Mouse (Mus musculus) liver, embryonic 14.5 days (tissue): ENCODE measurements at regions not wholly inside any gene's neighbourhood (a gene's known extent, or its start where the extent isn't known, plus 50 kb on each side); places are given as distances from the start of the nearest gene placed in this dataset.

ENCODE experiments used
- ATAC-seq: fragments of 200-750 bp; cut with Nextera tagmentation; 2 replicates; pipeline ENCODE4 v1.8.0; 2017; ENCODE audit warnings: moderate number of reproducible peaks, mild to moderate bottlenecking, moderate library complexity; ENCODE audit not compliant: insufficient read depth
- DNase-seq, 3 experiments: peaks; one replicate each; pipeline ENCODE4 v3.0.0-alpha.2; 2012 to 2013; ENCODE audit warnings: low read depth in 3 of 3, low spot score in 3 of 3
- H3K27ac ChIP-seq: fragments of 300-500 bp; sonication (generic); 2 replicates; pipeline ENCODE4 v1.5.1; 2014; ENCODE audit warnings: moderate library complexity, mild to moderate bottlenecking, control low read depth, inconsistent platforms
- H3K27me3 ChIP-seq: fragments of 300-500 bp; sonication (generic); 2 replicates; pipeline ENCODE4 v1.6.1; 2014; ENCODE audit warnings: mild to moderate bottlenecking, low read length, moderate library complexity; ENCODE audit not compliant: control insufficient read depth, insufficient read depth
- H3K36me3 ChIP-seq: fragments of 300-500 bp; sonication (generic); replicated peaks from 2 replicates; pipeline ENCODE4 v1.6.1; 2014; ENCODE audit warnings: low read depth; ENCODE audit not compliant: control insufficient read depth, insufficient read depth
- H3K4me1 ChIP-seq, 2 experiments: fragments of 200-500 bp in 1 of 2; fragments of 300-500 bp in 1 of 2; sonication (generic) in 1 of 2; replicated peaks; 2 replicates each; pipeline ENCODE4 v1.6.1; 2012 to 2014; ENCODE audit warnings: antibody characterized with exemption in 1 of 2, inconsistent platforms in 1 of 2, low read length in 1 of 2; ENCODE audit not compliant: control insufficient read depth in 2 of 2, insufficient read depth in 2 of 2
- H3K4me2 ChIP-seq: fragments of 300-500 bp; sonication (generic); 2 replicates; pipeline ENCODE4 v1.6.1; 2014; ENCODE audit warnings: low read depth, mild to moderate bottlenecking, control low read depth, moderate library complexity
- H3K4me3 ChIP-seq, 2 experiments: fragments of 200-500 bp in 1 of 2; fragments of 300-500 bp in 1 of 2; sonication (generic) in 1 of 2; 2 replicates each; pipeline ENCODE4 v1.5.1; 2012 to 2014; ENCODE audit warnings: low read depth in 2 of 2, low read length in 2 of 2, mild to moderate bottlenecking in 2 of 2, control low read depth in 1 of 2, inconsistent platforms in 1 of 2, moderate library complexity in 1 of 2; ENCODE audit not compliant: insufficient read depth in 1 of 2
- H3K9ac ChIP-seq: fragments of 300-500 bp; sonication (generic); replicated peaks from 2 replicates; pipeline ENCODE4 v1.6.1; 2014; ENCODE audit warnings: mild to moderate bottlenecking, control low read depth, moderate library complexity
- H3K9me3 ChIP-seq: fragments of 300-500 bp; sonication (generic); 2 replicates; pipeline ENCODE4 v1.6.1; 2016; ENCODE audit warnings: low read length, mixed read lengths; ENCODE audit not compliant: control insufficient read depth
- CTCF ChIP-seq: IDR thresholded peaks from 2 replicates; pipeline ENCODE4 v1.5.1; 2016; ENCODE audit warnings: antibody characterized with exemption, low read depth, control low read depth
- EP300 ChIP-seq: IDR thresholded peaks from 2 replicates; pipeline ENCODE4 v1.6.1; 2016; ENCODE audit warnings: antibody characterized with exemption, low read depth
- WGBS: fragments of 180-500 bp; shearing (Covaris S2); extraction: QIAGEN DNeasy Blood & Tissue Kit; methylation state at CpG from one replicate; pipeline ENCODE4 v1.1.7; 2014; ENCODE audit not compliant: insufficient replicate concordance; 5-methylcytosine and 5-hydroxymethylcytosine counted together

DNA sequence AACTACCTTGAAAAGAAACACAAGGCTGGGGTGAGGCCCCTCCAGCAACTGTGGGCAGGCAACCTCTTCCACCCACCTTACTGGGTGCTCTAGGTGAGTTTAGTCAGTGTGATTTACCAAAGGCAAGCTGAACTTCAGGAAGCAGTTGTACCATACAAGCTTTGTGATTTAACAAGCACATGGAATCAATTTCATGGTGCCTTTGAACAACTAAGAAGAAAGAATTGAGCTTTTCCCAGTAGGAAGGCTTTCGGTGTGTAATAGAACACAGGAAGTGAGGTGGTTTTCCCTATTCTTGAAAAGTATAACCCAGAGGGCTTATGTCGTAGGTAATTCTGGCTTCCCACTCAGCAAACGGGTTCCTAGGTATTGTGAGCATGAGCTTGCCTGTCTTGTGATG lies 82.7 kb upstream of the Myocd start:
- ATAC-seq (no peak), DNase-seq (no peak)
- H3K4me1 ChIP-seq = no peaks in the 10 kb centered on the region
- no peak overlapping the region for H3K4me3 ChIP-seq
- H3K27me3 ChIP-seq = no peaks in the 10 kb centered on the region
- H3K36me3 ChIP-seq = no peaks in the 10 kb centered on the region
- WGBS = 43% methylated on average over 3 of the region's 3 CpGs
- no peaks in the 10 kb centered on the region for H3K9me3 ChIP-seq
- H3K9ac ChIP-seq = no peak overlapping the region
- H3K4me2 ChIP-seq = no peak overlapping the region
- no peak overlapping the region for H3K27ac ChIP-seq
- no peak for TF ChIP-seq EP300
- TF ChIP-seq CTCF = no peak

DNA sequence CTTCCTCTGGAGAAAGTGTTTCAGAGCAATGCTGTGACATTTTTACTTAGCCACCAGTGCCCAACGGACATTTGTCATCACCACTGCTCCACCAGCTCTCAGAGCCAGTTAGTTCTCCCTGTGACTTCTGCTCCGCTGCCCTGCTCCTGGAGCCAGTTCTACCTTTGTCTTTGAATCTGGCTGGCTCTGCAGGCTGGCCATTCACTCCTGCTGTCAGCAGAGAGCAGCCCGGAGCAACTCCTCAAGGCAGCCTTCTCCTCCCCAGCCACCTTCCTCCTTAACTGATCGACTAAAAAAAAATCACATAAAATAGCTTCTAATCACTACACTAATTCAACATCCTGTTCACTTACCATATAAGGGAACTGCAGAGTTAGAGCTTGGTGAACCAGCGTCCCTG lies 79.2 kb upstream of the Myocd start:
- H3K36me3 ChIP-seq = no peaks in the 10 kb centered on the region
- H3K27ac ChIP-seq = no peak overlapping the region
- no peak overlapping the region for H3K9ac ChIP-seq
- no peak for ATAC-seq
- no peak for DNase-seq
- H3K9me3 ChIP-seq = no peaks in the 10 kb centered on the region
- H3K27me3 ChIP-seq = no peaks in the 10 kb centered on the region
- H3K4me3 ChIP-seq = no peak overlapping the region
- no peak for TF ChIP-seq EP300
- no peak for TF ChIP-seq CTCF
- H3K4me1 ChIP-seq = no peaks in the 10 kb centered on the region
- WGBS = 50% methylated on average over 5 of the region's 5 CpGs
- H3K4me2 ChIP-seq = no peak overlapping the region

DNA sequence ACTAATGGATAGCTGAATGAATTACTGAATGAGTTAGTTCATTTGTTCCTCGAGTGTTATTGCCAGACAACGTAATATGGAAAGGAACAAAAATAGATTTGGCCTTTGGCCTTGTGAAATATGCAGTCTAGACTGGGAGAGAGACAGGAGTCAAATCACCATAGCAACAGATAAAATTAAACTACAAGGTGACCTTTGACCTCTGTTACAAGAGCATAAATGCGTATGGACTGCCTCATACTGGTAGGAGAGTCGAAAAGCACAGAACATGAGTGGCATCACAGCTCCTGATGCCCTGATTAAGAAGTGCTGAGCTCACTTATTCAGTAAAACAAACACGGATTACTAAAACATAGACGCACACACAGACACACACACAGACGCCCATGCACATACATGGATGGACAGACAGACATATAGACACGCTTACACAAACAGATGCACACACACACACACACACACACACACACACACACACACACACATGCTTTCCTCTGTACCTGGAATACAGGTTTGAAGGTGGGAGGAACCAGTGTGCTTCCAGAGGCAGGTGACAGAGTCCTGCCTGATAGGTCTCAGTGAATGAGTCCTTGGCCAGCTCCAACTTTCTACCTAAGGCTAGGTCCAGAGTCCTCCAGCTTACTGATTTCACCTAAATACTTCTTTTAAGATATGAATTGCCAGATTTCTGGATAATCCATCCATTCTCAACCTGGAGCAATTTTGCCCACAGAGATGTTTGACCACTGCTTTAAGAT lies 72.1 kb upstream of the Myocd start:
- Histone ChIP-seq H3K4me1 (no peaks in the 10 kb centered on the region), H3K9me3 (no peaks in the 10 kb centered on the region), H3K9ac (no peak overlapping the region), H3K27ac (no peak overlapping the region), H3K27me3 (no peaks in the 10 kb centered on the region), H3K4me3 (no peak overlapping the region), H3K4me2 (no peak overlapping the region), H3K36me3 (no peaks in the 10 kb centered on the region)
- ATAC-seq = no peak
- no peak for DNase-seq
- TF ChIP-seq CTCF (no peak), EP300 (no peak)
- whole genome bisulfite sequencing = 62% methylated on average over 8 of the region's 8 CpGs

DNA sequence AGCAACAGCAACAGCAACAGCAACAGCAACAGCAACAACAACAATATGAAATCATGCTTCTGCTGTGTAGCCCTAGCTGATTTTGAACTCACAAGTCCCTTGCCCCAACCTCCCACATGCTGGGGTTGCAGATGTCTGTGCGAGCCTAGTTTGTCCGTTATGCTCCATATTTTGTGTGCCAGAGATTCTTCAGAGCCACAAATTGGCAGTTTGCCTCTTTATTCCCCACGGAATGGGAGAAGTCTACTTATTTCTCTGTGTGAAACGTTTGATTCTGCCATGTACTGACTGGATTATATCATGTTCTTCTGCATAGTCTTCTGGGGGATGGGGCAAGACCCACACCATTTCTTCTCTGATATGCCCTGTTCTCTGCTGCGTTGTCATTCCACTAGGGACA lies 64.5 kb upstream of the Myocd start:
- DNase-seq = no peak
- H3K4me2 ChIP-seq = no peak overlapping the region
- 43% methylated on average over 5 of the region's 5 CpGs for WGBS

DNA sequence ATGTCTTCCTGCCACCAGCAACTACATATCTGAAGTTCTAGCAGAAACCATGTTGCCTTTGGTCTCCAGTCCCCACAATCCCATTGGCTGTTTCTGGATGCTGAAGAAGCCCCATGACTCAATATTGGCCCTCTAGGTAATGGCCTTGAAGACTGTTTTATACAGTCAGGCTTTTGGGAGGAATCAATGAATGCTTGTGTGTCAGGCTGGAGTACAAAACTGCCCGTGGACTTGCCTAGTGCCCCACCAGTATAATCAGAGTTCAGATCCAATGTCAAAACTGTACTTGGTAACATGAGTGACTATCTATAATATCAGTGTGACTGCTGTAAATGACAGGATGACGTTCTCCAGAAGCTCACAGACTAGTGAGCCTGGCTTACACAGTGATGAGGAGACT lies 63.3 kb upstream of the Myocd start:
- Histone ChIP-seq H3K9ac (no peak overlapping the region), H3K36me3 (no peaks in the 10 kb centered on the region), H3K27me3 (no peaks in the 10 kb centered on the region), H3K27ac (no peak overlapping the region), H3K9me3 (no peaks in the 10 kb centered on the region), H3K4me3 (no peak overlapping the region), H3K4me2 (no peak overlapping the region), H3K4me1 (no peaks in the 10 kb centered on the region)
- ATAC-seq (no peak), DNase-seq (no peak)
- TF ChIP-seq EP300 = no peak
- no peak for TF ChIP-seq CTCF
- 33% methylated on average over 2 of the region's 2 CpGs for WGBS

More for the DNA sequence above, 64.5 kb upstream of the Myocd start:
- no peak overlapping the region for H3K4me3 ChIP-seq
- no peaks in the 10 kb centered on the region for H3K9me3 ChIP-seq
- no peaks in the 10 kb centered on the region for H3K27me3 ChIP-seq
- no peak overlapping the region for H3K9ac ChIP-seq
- no peaks in the 10 kb centered on the region for H3K36me3 ChIP-seq
- no peaks in the 10 kb centered on the region for H3K4me1 ChIP-seq
- TF ChIP-seq EP300 = no peak
- no peak for TF ChIP-seq CTCF
- ATAC-seq = no peak
- H3K27ac ChIP-seq = no peak overlapping the region
